Mouse (Mus musculus): ENCODE measurements around the gene Gfod2. TPM values are rescaled to one million over a fixed set of nuclear protein-coding genes. Genes with fewer than 3 reads are reported as not detected.

Gfod2 gene
- polyA plus RNA-seq, 1 experiment from 2014 or later, result 19.2 TPM

GRCm38 (mm10) chr8:105690978-105691377 is 67.5 kb downstream of the Gfod2 start:
- Histone ChIP-seq H3K4me2 (ENCODE audit: low read length) (no peak overlapping the region), H3K9me3 (replicated peaks; ENCODE audit: low read length) (no peaks in the 10 kb centered on the region), H3K4me1 (replicated peaks; ENCODE audit: insufficient read depth, low read length) (peaks cover 10% of the 10 kb centered on the region), H3K36me3 (ENCODE audit: insufficient read depth, low read length) (no peaks in the 10 kb centered on the region), H3K4me3 (replicated peaks; ENCODE audit: low read depth, low read length) (no peak overlapping the region), H3K9ac (ENCODE audit: low read depth, low read length) (no peak overlapping the region), H3K27ac (no peak overlapping the region), H3K27me3 (ENCODE audit: insufficient read depth, low read length) (no peaks in the 10 kb centered on the region)
- DNase-seq (ENCODE audit: low spot score) (no peak), ATAC-seq (replicated peaks; ENCODE audit: low FRiP score, low read depth) (no peak)
- no peak for TF ChIP-seq CTCF (IDR thresholded peaks at IDR 0.05; ENCODE audit: low read depth)
- WGBS, result 82% methylated on average over 14 of the region's 14 CpGs

- no peak for TF ChIP-seq CTCF (IDR thresholded peaks at IDR 0.05; ENCODE audit: low read depth)
- peaks cover 10% of the 10 kb centered on the region for H3K4me1 ChIP-seq (replicated peaks; ENCODE audit: insufficient read depth, low read length)
- no peak overlapping the region for H3K9ac ChIP-seq (ENCODE audit: low read depth, low read length)
- H3K27ac ChIP-seq, result no peak overlapping the region
- no peak overlapping the region for H3K4me3 ChIP-seq (replicated peaks; ENCODE audit: low read depth, low read length)
- no peak for DNase-seq (ENCODE audit: low spot score)
- WGBS, result 92% methylated on average over 9 of the region's 9 CpGs
- H3K9me3 ChIP-seq (replicated peaks; ENCODE audit: low read length), result no peaks in the 10 kb centered on the region
- ATAC-seq (replicated peaks; ENCODE audit: low FRiP score, low read depth), result no peak
- no peaks in the 10 kb centered on the region for H3K36me3 ChIP-seq (ENCODE audit: insufficient read depth, low read length)
- no peaks in the 10 kb centered on the region for H3K27me3 ChIP-seq (ENCODE audit: insufficient read depth, low read length)
- H3K4me2 ChIP-seq (ENCODE audit: low read length), result no peak overlapping the region
Observed at GRCm38 (mm10) chr8:105689983-105690360, 68.5 kb downstream of the Gfod2 start.

GRCm38 (mm10) chr8:105689256-105689982 is 69.0 kb downstream of the Gfod2 start:
- TF ChIP-seq CTCF (IDR thresholded peaks at IDR 0.05; ENCODE audit: low read depth), result no peak
- Histone ChIP-seq H3K9me3 (replicated peaks; ENCODE audit: low read length) (no peaks in the 10 kb centered on the region), H3K27me3 (ENCODE audit: insufficient read depth, low read length) (no peaks in the 10 kb centered on the region), H3K9ac (ENCODE audit: low read depth, low read length) (no peak overlapping the region), H3K36me3 (ENCODE audit: insufficient read depth, low read length) (no peaks in the 10 kb centered on the region), H3K4me2 (ENCODE audit: low read length) (no peak overlapping the region), H3K4me1 (replicated peaks; ENCODE audit: insufficient read depth, low read length) (peaks cover 8% of the 10 kb centered on the region), H3K27ac (no peak overlapping the region), H3K4me3 (replicated peaks; ENCODE audit: low read depth, low read length) (no peak overlapping the region)
- ATAC-seq (replicated peaks; ENCODE audit: low FRiP score, low read depth) (no peak), DNase-seq (ENCODE audit: low spot score) (no peak)
- 67% methylated on average over 35 of the region's 35 CpGs for WGBS

- 0 out of 2 replicates have a peak, but pooled peaks cover 6% of the 10 kb centered on the region for H3K36me3 ChIP-seq (ENCODE audit: insufficient read depth, low read length)
- no peak for DNase-seq (ENCODE audit: low spot score)
- no peak overlapping the region for H3K4me3 ChIP-seq (replicated peaks; ENCODE audit: low read depth, low read length)
- H3K9ac ChIP-seq (ENCODE audit: low read depth, low read length), result no peak overlapping the region
- no peak overlapping the region for H3K27ac ChIP-seq
- no peaks in the 10 kb centered on the region for H3K9me3 ChIP-seq (replicated peaks; ENCODE audit: low read length)
- ATAC-seq (replicated peaks; ENCODE audit: low FRiP score, low read depth), result no peak
- no peak for TF ChIP-seq CTCF (IDR thresholded peaks at IDR 0.05; ENCODE audit: low read depth)
- WGBS, result 75% methylated on average over 14 of the region's 14 CpGs
- H3K4me1 ChIP-seq (replicated peaks; ENCODE audit: insufficient read depth, low read length), result no peaks in the 10 kb centered on the region
- H3K4me2 ChIP-seq (ENCODE audit: low read length), result no peak overlapping the region
- no peaks in the 10 kb centered on the region for H3K27me3 ChIP-seq (ENCODE audit: insufficient read depth, low read length)
Observed at GRCm38 (mm10) chr8:105688242-105688752, 70.2 kb downstream of the Gfod2 start.

GRCm38 (mm10) chr8:105687512-105687911 is 71.0 kb downstream of the Gfod2 start:
- no peak overlapping the region for H3K4me3 ChIP-seq (replicated peaks; ENCODE audit: low read depth, low read length)

GRCm38 (mm10) chr8:105686551-105686950 is 71.9 kb downstream of the Gfod2 start:
- Histone ChIP-seq H3K36me3 (ENCODE audit: insufficient read depth, low read length) (peaks cover 12% of the 10 kb centered on the region), H3K4me3 (replicated peaks; ENCODE audit: low read depth, low read length) (no peak overlapping the region), H3K9me3 (replicated peaks; ENCODE audit: low read length) (no peaks in the 10 kb centered on the region), H3K27ac (no peak overlapping the region), H3K4me1 (replicated peaks; ENCODE audit: insufficient read depth, low read length) (no peaks in the 10 kb centered on the region), H3K9ac (ENCODE audit: low read depth, low read length) (0 out of 2 replicates have a peak overlapping the region, but pooled peaks have one; percentile 8), H3K4me2 (ENCODE audit: low read length) (peak overlapping the region; percentile 56; the same call in 1 of the 2 replicates), H3K27me3 (ENCODE audit: insufficient read depth, low read length) (no peaks in the 10 kb centered on the region)
- DNase-seq (ENCODE audit: low spot score) (no peak), ATAC-seq (replicated peaks; ENCODE audit: low FRiP score, low read depth) (no peak)
- 65% methylated on average over 6 of the region's 6 CpGs for WGBS
- no peak for TF ChIP-seq CTCF (IDR thresholded peaks at IDR 0.05; ENCODE audit: low read depth)

More at GRCm38 (mm10) chr8:105687512-105687911, 71.0 kb downstream of the Gfod2 start:
- Histone ChIP-seq H3K27ac (no peak overlapping the region), H3K9me3 (replicated peaks; ENCODE audit: low read length) (no peaks in the 10 kb centered on the region), H3K4me2 (ENCODE audit: low read length) (no peak overlapping the region), H3K36me3 (ENCODE audit: insufficient read depth, low read length) (peaks cover 12% of the 10 kb centered on the region), H3K4me1 (replicated peaks; ENCODE audit: insufficient read depth, low read length) (no peaks in the 10 kb centered on the region), H3K9ac (ENCODE audit: low read depth, low read length) (no peak overlapping the region), H3K27me3 (ENCODE audit: insufficient read depth, low read length) (no peaks in the 10 kb centered on the region)
- 71% methylated on average over 8 of the region's 8 CpGs for WGBS
- no peak for TF ChIP-seq CTCF (IDR thresholded peaks at IDR 0.05; ENCODE audit: low read depth)
- DNase-seq (ENCODE audit: low spot score) (no peak), ATAC-seq (replicated peaks; ENCODE audit: low FRiP score, low read depth) (no peak)

Measured in kidney, postnatal 0 days (tissue).